Mouse (Mus musculus) right cerebral cortex, adult 2 months (tissue): ENCODE measurements at regions not wholly inside any gene's neighbourhood (a gene's known extent, or its start where the extent isn't known, plus 50 kb on each side); places are given as distances from the start of the nearest gene placed in this dataset.

ENCODE experiments used
- DNase-seq, 2 experiments: peaks; one replicate each; pipeline ENCODE4 v3.0.0; 2021 to 2022; ENCODE audit warnings: low spot score in 2 of 2

DNA sequence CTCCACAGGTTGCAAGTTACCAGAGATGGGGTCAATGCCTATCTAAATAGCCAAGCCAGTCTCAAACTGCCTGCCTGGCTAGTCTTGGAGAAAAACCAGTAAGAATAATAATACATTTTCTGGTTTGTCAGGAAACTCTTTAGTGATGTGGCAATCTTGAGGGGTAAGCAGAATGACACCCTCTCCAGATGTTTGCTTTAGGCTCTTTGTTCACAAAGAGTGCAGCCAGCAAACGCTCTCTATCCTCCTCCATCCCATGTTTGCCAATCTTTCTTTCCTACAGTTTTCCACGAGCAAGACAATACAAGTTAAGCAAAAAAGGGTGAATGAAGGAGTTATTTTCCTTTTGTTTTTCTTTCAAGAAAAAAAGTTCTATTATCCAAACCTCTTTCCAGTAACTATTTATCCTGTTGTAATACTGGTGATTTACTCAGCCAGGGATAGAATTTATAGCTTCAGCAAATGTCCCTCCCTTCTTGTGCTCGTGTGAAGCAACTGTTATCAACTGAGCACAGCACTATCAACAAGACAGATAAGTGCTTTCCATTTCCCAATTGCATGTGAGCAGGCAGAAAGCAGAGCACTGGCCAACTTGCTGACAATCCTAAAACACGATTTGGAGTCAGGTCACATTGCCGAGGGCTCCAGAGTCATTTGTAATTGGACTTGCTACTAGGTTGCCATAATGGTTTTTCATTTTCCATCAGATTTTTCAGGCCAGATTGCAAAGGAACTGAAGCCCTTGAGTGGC, 873.5 kb downstream of the Rapgef2 start:
- no peak for DNase-seq

DNA sequence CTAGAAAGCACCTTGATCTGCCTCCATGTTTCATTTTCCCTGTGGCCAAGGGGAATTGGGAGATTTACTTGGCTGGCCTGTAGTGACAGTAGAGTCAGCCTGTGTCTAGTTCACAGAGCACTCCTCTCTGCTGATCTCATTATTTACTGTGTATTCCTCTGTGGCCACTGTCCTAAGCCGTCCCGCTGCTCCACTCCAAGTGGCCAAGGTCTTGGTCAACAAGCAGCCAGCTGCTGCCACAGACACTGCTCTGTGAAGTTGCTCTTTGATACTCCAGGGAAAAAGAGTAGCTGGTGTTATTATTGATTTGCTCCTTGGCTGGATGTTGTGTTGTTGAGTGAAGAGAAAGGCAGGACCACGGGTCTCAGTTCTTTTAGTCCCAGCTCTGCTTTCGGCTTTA, 874.9 kb downstream of the Rapgef2 start:
- DNase-seq, result no peak

DNA sequence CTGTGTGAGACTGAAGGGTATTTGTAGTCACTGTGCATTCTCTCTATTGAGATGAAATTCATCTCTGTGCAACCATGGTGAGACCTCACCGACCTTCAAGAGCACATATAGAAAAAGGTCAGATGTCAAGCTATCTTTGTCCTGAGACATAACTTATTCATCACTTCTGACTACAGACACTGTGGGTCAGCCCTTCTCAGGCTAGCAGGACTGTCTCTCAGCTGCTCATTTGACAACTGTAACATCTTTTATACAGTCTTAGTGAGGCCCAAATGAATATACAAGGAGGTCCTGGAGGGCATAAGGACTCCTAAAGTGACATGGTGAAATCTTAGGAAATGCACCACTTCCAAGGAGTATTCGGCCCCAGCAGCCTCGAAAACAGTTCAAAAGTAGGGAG, 877.1 kb downstream of the Rapgef2 start:
- DNase-seq, result no peak

DNA sequence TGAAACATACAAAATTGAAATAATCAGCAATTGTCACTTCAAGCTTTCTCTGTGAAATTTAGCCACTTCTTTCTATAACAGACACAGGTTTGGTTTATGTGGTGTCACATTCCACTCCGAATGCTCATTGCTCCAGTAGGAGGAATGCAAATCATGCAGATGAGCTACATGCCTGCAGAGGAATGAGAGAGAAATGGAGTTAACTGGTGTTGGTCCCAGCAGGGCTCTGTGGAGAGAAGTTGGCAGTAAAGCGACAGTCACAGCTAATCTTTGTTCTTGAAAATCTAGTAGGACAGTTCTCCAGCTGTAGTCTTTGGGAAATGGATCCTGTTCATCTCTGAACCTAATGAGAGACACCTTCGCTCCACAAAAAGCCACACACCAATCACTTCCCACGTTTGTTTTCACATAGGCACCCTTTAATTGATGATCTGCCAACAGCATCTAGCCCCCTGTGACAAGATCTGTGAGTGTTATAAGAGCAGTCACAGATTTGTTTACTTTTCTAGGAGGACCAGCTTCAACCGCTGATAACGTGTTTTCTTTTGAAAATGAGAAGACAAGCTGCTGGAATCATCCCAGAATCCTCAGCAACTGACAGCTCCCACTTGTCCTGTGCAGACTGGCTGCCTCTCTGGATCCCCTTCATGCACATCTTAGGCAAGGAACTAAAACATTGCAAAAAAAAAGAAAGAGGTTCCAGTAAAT, 880.4 kb downstream of the Rapgef2 start:
- no peak for DNase-seq

DNA sequence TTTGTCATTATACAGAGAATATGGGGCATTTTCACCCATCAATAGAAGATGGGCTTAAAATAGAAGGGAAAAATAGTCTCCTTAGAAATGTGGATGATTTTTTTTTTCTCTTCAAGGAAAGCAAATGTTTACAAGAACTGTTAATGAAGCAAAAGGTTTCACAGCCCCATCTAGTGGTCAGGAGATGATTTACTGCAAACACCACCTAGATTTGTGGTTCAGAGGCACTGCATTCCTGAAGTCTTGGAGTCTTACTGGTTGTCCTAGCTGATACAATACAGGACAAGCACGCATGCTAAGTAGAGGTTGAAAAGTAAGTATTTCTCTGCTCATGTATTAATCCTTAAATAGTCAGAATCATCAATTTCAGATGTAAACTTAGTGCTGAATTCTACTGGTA, 927.9 kb downstream of the Rapgef2 start:
- peak; percentile 58 to 80 for DNase-seq

DNA sequence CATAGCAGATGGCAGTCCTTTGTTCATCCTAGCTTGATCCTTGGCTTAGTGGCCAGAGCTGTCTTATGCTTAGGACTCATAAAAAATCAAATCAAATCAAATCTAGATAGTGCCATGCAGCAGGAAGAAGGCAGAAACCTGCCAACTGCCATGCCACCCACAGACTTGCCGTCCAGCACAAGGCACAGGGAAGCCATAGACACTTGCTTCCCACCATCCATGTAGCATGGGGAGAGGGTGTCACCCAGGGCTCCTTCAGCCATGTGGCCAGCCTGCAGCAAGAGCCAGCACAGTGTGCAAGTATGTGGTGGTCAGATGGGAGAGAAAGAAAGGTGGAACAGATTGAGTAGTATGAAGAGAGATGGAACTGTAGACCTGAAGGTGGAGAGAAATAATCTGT, 946.4 kb downstream of the Rapgef2 start:
- no peak for DNase-seq

DNA sequence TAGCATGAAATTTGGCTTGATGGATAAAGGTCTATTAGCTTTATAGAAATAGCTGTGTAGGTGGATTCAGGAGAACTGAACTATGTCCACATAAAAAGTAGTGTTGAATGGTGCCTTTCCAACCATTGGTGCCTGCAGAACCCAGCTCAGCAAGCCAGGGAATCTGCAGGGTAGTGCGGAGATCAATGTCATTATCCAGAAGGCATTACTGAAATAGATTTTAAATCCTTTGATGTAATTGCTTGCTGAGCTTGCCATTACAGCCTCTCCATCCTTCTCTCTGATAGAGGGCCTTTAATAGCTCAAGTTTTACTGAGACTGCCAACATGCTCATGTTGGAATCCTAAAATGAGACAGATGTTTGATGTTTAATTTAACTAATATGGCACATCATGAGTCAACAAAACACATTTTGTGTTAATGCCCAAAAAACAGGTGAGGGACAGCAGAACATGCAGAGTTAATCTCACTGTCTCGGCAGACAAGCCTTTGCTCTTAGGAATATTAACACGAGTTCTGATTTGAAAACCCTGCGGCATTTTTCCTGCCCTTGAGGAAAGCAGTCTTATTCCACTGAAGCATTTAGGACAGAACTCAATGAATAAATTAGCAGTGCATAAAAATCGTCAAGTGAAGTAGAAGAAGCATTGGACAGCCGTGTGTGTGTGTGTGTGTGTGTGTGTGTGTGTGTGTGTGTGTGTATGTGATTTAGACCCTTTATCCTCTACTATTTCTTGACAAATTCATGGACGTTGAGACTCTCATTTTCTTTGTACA, 974.5 kb downstream of the Rapgef2 start:
- DNase-seq, result no peak

DNA sequence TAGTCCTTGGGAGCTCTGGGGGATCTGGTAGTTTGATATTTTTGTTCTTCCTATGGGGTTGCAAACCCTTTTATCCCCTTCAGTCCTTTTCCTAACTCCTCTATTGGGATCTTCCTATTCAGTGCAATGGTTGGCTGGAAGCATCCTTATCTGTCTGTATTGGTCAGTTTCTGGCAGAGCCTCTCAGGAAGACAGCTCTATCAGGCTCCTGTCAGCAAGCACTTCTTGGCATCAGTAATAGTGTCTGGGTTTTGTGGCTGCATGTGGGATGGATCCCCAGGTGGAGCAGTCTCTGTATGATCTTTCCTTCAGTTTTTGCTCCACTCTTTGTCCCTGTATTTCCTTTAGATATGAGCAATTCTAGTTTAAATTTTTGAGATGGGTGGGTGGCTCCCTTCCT, 985.8 kb downstream of the Rapgef2 start:
- no peak for DNase-seq

DNA sequence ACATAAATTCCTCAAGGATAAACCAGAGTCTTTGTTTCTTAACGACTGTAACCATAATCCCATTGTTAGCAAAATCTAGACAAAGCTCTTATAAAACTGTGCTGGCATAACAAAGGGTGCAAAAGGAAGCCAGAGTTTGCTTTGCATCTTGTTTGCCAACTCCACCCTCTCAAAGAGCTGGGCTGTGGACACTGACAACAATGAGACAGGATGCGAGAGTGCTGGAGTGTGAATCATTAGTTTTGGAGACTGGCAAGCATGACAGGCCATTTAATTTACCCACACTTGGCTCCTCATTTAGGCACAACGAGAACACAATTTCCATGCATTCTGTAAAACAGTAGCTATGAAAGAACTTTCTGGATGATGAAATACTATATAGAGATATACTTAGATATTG, 994.4 kb downstream of the Rapgef2 start:
- no peak for DNase-seq

DNA sequence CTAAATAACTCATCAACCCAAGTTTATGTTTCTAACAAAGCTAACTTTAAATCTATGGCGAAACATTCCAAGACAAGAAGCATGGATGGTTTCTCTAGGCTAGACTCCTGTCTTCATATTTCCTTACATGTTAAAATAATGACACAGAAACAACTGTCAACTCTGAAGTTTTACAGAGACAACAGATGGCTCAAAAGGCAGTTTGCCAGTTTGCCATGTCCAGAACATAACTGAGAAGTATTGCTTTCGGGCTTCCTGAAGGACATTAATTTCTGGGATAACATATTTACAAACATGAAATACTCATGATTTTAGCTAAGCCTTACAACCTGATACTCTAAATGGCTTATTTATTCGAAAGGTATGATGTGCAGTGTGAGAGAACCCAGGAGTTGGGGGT, 1002.2 kb downstream of the Rapgef2 start:
- DNase-seq, result no peak

DNA sequence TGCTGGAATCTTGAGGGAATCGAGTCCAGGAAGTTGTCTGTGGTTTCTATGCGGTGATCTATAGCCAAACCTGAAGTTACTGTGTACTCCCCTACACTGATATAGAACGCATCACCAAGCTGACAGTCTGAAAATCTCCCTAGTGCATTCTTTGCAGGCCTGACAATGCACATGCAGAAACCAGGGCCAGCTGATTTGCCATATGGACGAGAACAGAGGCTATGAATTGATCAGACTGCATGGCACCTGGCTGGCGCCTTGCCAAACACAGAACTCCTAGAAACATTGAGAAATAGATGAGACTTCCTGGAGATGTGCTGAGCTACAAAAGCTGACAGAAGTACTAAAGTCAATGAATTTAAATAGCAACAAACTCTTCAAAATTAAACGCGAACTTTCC, 1049.4 kb downstream of the Rapgef2 start:
- DNase-seq, result peak in 1 of 2 experiments; percentile 2

DNA sequence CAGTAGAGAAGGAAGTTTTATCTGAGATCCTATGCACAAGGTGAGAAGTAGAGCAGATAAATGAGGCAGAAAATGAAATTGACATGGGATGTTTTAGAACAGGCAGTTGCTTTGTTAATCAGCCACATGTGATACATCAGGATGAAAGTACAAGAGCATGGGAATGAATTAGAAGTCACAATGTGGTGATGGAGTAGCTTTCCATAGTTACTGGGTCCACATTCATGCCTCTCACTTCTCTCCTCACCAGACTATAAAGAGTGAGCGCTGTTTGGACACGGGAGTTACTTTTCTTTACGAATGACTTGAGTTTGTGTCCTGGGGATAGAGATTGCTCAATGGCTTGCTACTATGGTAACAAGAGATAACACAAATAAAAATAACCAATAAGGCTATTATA, 1076.6 kb downstream of the Rapgef2 start:
- no peak for DNase-seq

DNA sequence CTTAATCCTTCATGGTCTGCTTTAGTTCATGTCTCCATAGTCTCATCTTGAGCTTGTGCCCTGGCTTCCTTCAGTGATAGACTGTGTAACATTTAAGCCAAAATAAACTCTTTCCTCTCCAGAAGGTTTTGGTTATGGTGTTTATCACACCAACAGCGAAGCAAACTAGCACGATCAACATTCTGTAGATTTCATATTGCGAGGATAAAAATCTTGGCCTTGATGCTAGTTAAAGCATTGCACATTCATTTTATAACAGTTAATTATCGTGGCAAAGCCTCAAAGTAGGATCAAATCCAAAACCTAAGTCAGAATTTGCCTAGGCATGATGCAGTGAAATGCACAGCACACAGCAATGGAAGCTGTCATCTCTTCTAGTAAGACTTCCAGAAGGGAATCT, 1123.7 kb downstream of the Rapgef2 start:
- no peak for DNase-seq

DNA sequence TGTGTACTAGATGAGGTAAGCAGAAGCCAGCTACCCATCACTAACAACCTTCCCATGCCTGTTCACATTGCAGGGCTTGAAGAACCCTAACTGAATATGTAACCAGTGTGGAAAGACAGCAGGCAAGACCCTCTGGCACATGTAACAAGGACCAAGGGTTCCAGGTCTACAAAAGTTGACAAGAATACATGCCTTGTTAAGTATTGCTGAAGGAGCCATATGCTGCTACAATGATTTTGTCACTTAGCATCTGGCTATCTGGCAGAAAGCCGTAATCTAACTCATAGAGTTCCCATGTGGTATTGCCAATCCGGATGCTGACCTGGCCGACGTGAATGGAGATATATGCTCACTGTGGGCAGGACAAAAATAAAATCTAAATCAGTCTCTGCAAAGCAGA, 1127.9 kb downstream of the Rapgef2 start:
- peak; percentile 47 to 50 for DNase-seq
